Mouse (Mus musculus): ENCODE data around the gene Hps3. TPM values are rescaled to one million over a fixed set of nuclear protein-coding genes. Genes with fewer than 3 reads are reported as not detected.

Hps3 gene
- 100 to 1,000 TPM; 160 to 161 TPM for total RNA-seq (2023)

DNA sequence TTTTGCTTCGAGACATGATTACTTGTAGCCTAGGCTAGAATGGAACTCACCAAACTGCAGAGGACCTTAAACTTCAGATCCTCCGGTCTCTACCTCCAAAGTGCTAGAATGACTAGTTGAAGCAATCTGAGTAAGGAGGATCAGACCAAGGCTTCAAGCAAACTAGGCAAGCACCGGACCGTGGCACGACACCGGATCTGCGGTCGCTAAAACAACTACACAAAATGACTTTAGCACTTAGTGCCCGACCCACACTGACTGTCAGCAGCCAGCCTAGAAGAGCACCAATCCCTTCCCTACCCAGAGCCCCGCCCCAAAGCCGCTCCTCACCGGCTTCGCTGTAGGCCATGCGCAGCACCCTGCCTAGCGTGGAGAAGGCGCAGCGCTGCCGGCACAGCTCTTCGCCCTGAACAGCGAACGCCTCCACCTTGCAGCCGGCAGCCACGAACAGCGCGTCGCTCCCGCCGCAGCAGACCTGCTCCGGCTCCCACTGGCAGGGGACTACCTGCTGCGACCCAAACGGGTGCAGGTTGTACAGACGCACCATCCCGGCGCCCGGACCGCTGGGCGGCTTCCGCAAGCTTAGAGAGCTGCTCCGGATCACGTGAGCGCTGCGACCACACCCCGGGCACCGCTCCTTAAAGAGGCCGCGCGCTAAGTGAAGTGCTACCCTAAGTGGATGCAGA, at the start of gene Hps3:
TSS of gene Hps3 (minus strand) at position 597 of the 686 bp plus-strand sequence.

DNA sequence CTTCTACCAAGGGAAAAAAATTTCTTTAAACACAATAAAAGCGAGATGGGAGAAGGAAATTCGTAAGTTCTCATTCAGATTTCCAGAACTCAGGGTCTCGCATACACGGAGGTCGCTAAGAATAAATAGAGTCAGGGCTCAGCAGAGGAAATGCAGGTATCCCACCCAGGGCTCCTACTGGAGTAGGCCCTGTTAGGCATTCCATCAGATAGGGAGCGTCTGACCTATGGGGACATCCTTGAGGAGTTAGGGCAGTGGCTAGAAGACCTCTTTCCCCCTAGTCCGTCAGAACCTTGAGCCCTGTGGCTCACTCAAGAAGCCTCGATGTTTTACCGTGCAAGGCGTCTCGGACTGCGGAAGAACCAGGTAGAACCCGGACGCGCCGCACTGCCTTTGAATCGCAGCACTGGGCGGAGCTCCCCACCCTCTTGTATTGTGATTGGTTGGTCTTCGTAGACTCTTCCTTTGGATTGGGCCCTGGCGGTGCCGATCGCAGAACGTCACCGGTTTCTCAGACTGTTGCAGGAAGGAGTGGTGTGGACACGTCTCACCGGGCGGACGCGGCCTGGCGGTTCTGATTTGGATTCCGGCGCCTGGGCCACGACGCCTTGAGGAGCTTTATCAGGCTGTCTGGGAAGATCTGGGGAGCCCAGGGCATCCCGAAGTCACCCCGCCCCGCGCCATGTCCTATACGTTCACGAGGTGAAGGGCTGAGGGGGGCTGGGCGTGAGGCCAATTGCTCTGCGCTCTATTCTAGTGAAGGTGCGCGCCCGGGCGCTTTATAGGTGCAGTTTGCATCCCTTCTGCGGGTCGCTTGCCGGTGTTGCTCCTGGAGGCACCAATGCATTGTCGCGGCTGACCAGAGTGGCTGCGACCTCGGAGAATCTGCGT, 22.4 kb upstream of the Hps3 start, which contains the start of gene Hltf:
TSS of gene Hltf (plus strand) at position 506 of the 891 bp plus-strand sequence.

DNA sequence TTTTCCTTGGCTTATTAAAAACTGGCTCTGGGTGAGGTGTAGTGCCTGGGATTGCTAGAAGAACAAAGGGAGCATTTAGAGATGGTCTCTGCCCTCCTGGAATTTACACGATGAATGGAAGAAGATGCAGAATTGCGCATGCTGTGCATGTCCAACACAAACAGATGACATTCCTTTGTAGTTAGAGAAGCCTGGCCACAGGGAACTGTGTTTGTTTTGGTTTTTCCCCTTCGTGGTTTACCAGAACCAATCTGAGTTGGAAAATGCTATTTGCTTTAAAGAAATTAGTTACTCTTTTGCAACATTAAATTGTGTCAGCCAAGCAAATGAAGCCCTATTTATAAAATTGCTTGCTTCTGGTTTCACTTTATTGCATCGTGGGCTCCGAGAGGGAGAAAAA, 78.2 kb downstream of the Hps3 start, which contains the start of gene Cp:
TSS of gene Cp (plus strand) at position 170 of the 400 bp plus-strand sequence.

Other genes with a start within 250 kb of the Hps3 start
- gene Cp, start 78.3 kb downstream of the Hps3 start, total RNA-seq (2023) = not detected
- gene Hltf, start 22.5 kb upstream of the Hps3 start, total RNA-seq (2023) = 10 to 100 TPM; 61.3 to 72.6 TPM
- gene Gyg, start 120.0 kb upstream of the Hps3 start, total RNA-seq (2023) = 10 to 100 TPM; 22.6 to 26.5 TPM
- gene Cpa3, start 206.9 kb upstream of the Hps3 start, total RNA-seq (2023) = not detected
- gene Cpb1, start 240.4 kb upstream of the Hps3 start, total RNA-seq (2023) = not detected

Measured in B cell, adult 67 days (primary cell).